Mouse (Mus musculus) erythroblast, embryonic 14.5 days (primary cell): ENCODE data around the gene Gm10392.

Source experiments
- GATA1 ChIP-seq: IDR thresholded peaks from 2 replicates; pipeline ENCODE4 v1.6.1; 2012; ENCODE audit warnings: low read length, inconsistent platforms, mixed read lengths
- TAL1 ChIP-seq: IDR thresholded peaks from 3 replicates; pipeline ENCODE4 v1.6.1; 2012; ENCODE audit warnings: low read length, inconsistent platforms, mixed read lengths

DNA sequence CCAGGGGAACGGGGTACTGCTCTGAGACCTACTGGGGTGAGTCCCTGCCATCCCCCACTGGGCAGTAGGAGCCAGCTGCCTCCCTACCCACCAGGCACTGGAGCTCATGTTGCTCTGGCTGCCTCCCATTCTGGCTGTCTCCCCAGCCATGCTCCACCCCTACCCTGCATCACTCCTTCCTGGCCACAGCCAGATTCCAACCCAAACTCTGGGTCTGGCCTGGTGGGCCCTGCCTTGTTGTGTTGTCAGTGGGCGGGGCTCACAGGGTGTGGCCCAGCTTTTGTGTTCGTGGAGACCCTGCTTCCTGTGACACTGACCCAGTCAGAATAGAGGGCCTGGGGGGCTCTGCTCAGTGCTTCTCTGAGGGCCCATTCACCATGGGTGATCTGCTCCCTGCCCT, 15.5 kb downstream of the Gm10392 start:
- TF ChIP-seq GATA1 (no peak), TAL1 (no peak)
